In genomic region chr17:25568206-25568605, GRCm38 (mm10) we compare ENCODE assay signal across 9 mouse cellular contexts. TPM values are rescaled to one million over a fixed set of nuclear protein-coding genes. Genes with fewer than 3 reads are reported as not detected.
A peak's percentile ranks its signal among the peaks of the same experiment; 100 is the strongest.
DNase-seq lines count a peak whose midpoint lies in the region; ATAC-seq lines count a peak whose summit lies in the region.
"Had no signal": no experiment of that assay in that cellular context is flagged by ENCODE, and none has a peak within 500 bp of the region (broad histone marks: within the 10 kb centered on the region; RNA-seq: fewer than 3 reads in every experiment).

No protein-coding gene starts in this region.

- H3K36me3 ChIP-seq in kidney, embryonic 15.5 days, result no peaks in the 10 kb centered on the region
- 0 out of 2 replicates have a peak, but pooled peaks cover 6% of the 10 kb centered on the region for H3K36me3 ChIP-seq in embryonic facial prominence, embryonic 14.5 days (ENCODE audit: control insufficient read depth, insufficient read depth, low read length)
- H3K36me3 ChIP-seq in neural tube, embryonic 12.5 days, result peaks cover 3% of the 10 kb centered on the region; the same call in 1 of the 2 replicates

- peak overlapping the region; percentile 53 for H3K4me3 ChIP-seq in kidney, embryonic 15.5 days (replicated peaks)
- peak overlapping the region; percentile 60 for H3K4me3 ChIP-seq in embryonic facial prominence, embryonic 14.5 days (ENCODE audit: low read depth, low read length)
- no peak overlapping the region for H3K4me3 ChIP-seq in neural tube, embryonic 12.5 days
- H3K4me3 ChIP-seq: megakaryocyte, embryonic 14.5 days had no signal

- DNase-seq in kidney, postnatal 14 days, result no peak
- peak; percentile 50 for DNase-seq in embryonic facial prominence, embryonic 14.5 days (ENCODE audit: low spot score)
- DNase-seq in layer of hippocampus, adult 18-20 months (ENCODE audit: low spot score in 2 of 2), result peak; percentile 35 to 58
- no peak for DNase-seq in adrenal gland, adult 8-10 months
- DNase-seq in urinary bladder, postnatal 14 days (ENCODE audit: low spot score), result no peak

- no peak overlapping the region for H3K9ac ChIP-seq in kidney, embryonic 15.5 days
- H3K9ac ChIP-seq in embryonic facial prominence, embryonic 14.5 days (ENCODE audit: low read depth, low read length), result no peak overlapping the region
- no peak overlapping the region for H3K9ac ChIP-seq in neural tube, embryonic 12.5 days

- peak overlapping the region; percentile 96 for H3K4me2 ChIP-seq in kidney, embryonic 15.5 days
- H3K4me2 ChIP-seq in embryonic facial prominence, embryonic 14.5 days (ENCODE audit: low read depth, low read length), result peak overlapping the region; percentile 99
- H3K4me2 ChIP-seq in neural tube, embryonic 12.5 days (replicated peaks), result peak overlapping the region; percentile 98

- peaks cover 43% of the 10 kb centered on the region for H3K4me1 ChIP-seq in kidney, embryonic 15.5 days
- peaks cover 28% of the 10 kb centered on the region for H3K4me1 ChIP-seq in embryonic facial prominence, embryonic 14.5 days (ENCODE audit: control insufficient read depth, insufficient read depth, low read length)
- peaks cover 55% of the 10 kb centered on the region for H3K4me1 ChIP-seq in neural tube, embryonic 12.5 days

- H3K9me3 ChIP-seq in kidney, embryonic 15.5 days (replicated peaks), result no peaks in the 10 kb centered on the region
- H3K9me3 ChIP-seq in embryonic facial prominence, embryonic 14.5 days (ENCODE audit: control insufficient read depth, low read length), result no peaks in the 10 kb centered on the region
- no peaks in the 10 kb centered on the region for H3K9me3 ChIP-seq in neural tube, embryonic 12.5 days
- H3K9me3 ChIP-seq: megakaryocyte, embryonic 14.5 days had no signal

- ATAC-seq in kidney, embryonic 15.5 days (replicated peaks; ENCODE audit: low FRiP score), result no peak
- ATAC-seq in embryonic facial prominence, embryonic 14.5 days (ENCODE audit: low read depth), result peak; percentile 11; the same call in 1 of the 2 replicates
- ATAC-seq in neural tube, embryonic 12.5 days (ENCODE audit: low FRiP score, low read depth), result no peak
- ATAC-seq in erythroblast, adult 5-6 weeks (replicated peaks; ENCODE audit: low FRiP score, poor library complexity, severe bottlenecking), result no peak

- no peak overlapping the region for H3K27ac ChIP-seq in kidney, embryonic 15.5 days
- H3K27ac ChIP-seq in embryonic facial prominence, embryonic 14.5 days (replicated peaks; ENCODE audit: low read depth, low read length), result no peak overlapping the region
- H3K27ac ChIP-seq in neural tube, embryonic 12.5 days, result no peak overlapping the region

- H3K27me3 ChIP-seq in kidney, embryonic 15.5 days, result peaks cover 52% of the 10 kb centered on the region
- H3K27me3 ChIP-seq in embryonic facial prominence, embryonic 14.5 days (replicated peaks; ENCODE audit: control insufficient read depth, insufficient read depth, low read length), result peaks cover 19% of the 10 kb centered on the region
- peaks cover 29% of the 10 kb centered on the region for H3K27me3 ChIP-seq in neural tube, embryonic 12.5 days (replicated peaks)

- 37% methylated on average over 10 of the region's 10 CpGs for WGBS in kidney, embryonic 15.5 days
- 34% methylated on average over 10 of the region's 10 CpGs for WGBS in embryonic facial prominence, embryonic 14.5 days
- 51% methylated on average over 10 of the region's 10 CpGs for WGBS in neural tube, embryonic 12.5 days

RNA-seq across cellular contexts. Expression of gene Sox8, which starts 2.3 kb away (rescaled TPM):
- 5.1 and 5.9 TPM in 2 replicates for polyA plus RNA-seq in kidney, embryonic 15.5 days (2015; fragmentation: Nextera tagmentation; extraction: Ambion mirVana)
- polyA plus RNA-seq in embryonic facial prominence, embryonic 14.5 days (2014; fragmentation: Nextera tagmentation; extraction: Ambion mirVana), result 15.8 and 18.0 TPM in 2 replicates
- total RNA-seq in layer of hippocampus, adult 18-20 months (2021), result 10 to 100 TPM; 55.6 to 60.1 TPM
- 8.1 and 9.5 TPM in 2 replicates for polyA plus RNA-seq in neural tube, embryonic 12.5 days (2016; fragmentation: Nextera tagmentation; extraction: Ambion mirVana)
- not detected in 2 replicates for total RNA-seq in erythroblast, adult 5-6 weeks (2015; ENCODE audit: low replicate concordance)
- total RNA-seq in erythroblast, adult 5-6 weeks (2017; ENCODE audit: low replicate concordance), result 0.17 TPM in 1 of 2 replicates, not detected in the other
- 1 to 10 TPM in 3 of 4 experiments, under 1 TPM in 1; 0.92 to 2.6 (median 1.2) TPM for total RNA-seq in adrenal gland, adult 8-10 months (2022)

RNA-seq across cellular contexts. Expression of gene Lmf1, which starts 10.7 kb away (rescaled TPM):
- 30.9 and 32.1 TPM in 2 replicates for polyA plus RNA-seq in kidney, embryonic 15.5 days (2015; fragmentation: Nextera tagmentation; extraction: Ambion mirVana)
- 27.3 and 30.1 TPM in 2 replicates for polyA plus RNA-seq in embryonic facial prominence, embryonic 14.5 days (2014; fragmentation: Nextera tagmentation; extraction: Ambion mirVana)
- total RNA-seq in layer of hippocampus, adult 18-20 months (2021), result 10 to 100 TPM; 24.9 to 25.6 TPM
- polyA plus RNA-seq in neural tube, embryonic 12.5 days (2016; fragmentation: Nextera tagmentation; extraction: Ambion mirVana), result 25.2 and 25.8 TPM in 2 replicates
- total RNA-seq in erythroblast, adult 5-6 weeks (2015; ENCODE audit: low replicate concordance), result 2.7 and 7.1 TPM in 2 replicates
- total RNA-seq in erythroblast, adult 5-6 weeks (2017; ENCODE audit: low replicate concordance), result 1.5 and 1.8 TPM in 2 replicates
- total RNA-seq in adrenal gland, adult 8-10 months (2022), result 10 to 100 TPM; 36.0 to 39.9 (median 38.2) TPM

Comparison
In these comparisons a context has a peak if more than half of its experiments do, and no peak if none do; other contexts are left out.
1. DNase-seq: peak in embryonic facial prominence, embryonic 14.5 days (single experiment) and layer of hippocampus, adult 18-20 months (2 of 2); none in kidney, postnatal 14 days (single experiment), adrenal gland, adult 8-10 months (single experiment) and urinary bladder, postnatal 14 days (single experiment).
2. RNA of gene Sox8, which starts 2.3 kb away (total RNA-seq): 55.6 to 60.1 TPM in layer of hippocampus, adult 18-20 months; 0.92 to 2.6 TPM in adrenal gland, adult 8-10 months and 0.17 TPM in erythroblast, adult 5-6 weeks; every median in the first group is over 10 times any median in the second.
3. Peak in every context shown above with its lines, with median percentiles within 50 percentile points of each other: H3K4me2 ChIP-seq.